Comparison of ENCODE assay signal across 27 mouse cellular contexts in genomic region chr1:158259516-158260235, GRCm38 (mm10).
"Had no signal": no experiment of that assay in that cellular context is flagged by ENCODE, and none has a peak within 500 bp of the region (broad histone marks: within the 10 kb centered on the region; RNA-seq: fewer than 3 reads in every experiment).

No protein-coding gene starts in this region.

- H3K9me3 ChIP-seq: embryonic facial prominence, embryonic 10.5 days; embryonic facial prominence, embryonic 12.5 days; embryonic facial prominence, embryonic 13.5 days; embryonic facial prominence, embryonic 15.5 days; forebrain, embryonic 10.5 days; forebrain, embryonic 12.5 days; forebrain, embryonic 15.5 days had no signal

- DNase-seq: cerebellum, adult 18-20 months; cerebellum, adult 2 months; cerebellum, adult 8-10 months; cerebellum, adult 9-10 months; cerebellum, adult 9-11 months; cerebellum, postnatal 10 days; cerebellum, postnatal 14 days; cerebellum, postnatal 25 days; cerebellum, postnatal 36 days; embryo, embryonic 11 days; forebrain, postnatal 0 days; gastrocnemius, adult 2 months; gastrocnemius, postnatal 10 days; gastrocnemius, postnatal 14 days; gastrocnemius, postnatal 25 days; gastrocnemius, postnatal 36 days; heart, adult 18-20 months had no signal

- ATAC-seq: forebrain, embryonic 16.5 days; forebrain, postnatal 0 days had no signal

- H3K36me3 ChIP-seq: embryonic facial prominence, embryonic 10.5 days; embryonic facial prominence, embryonic 12.5 days; embryonic facial prominence, embryonic 13.5 days; embryonic facial prominence, embryonic 15.5 days; forebrain, embryonic 10.5 days; forebrain, embryonic 12.5 days had no signal

- H3K27me3 ChIP-seq: embryonic facial prominence, embryonic 12.5 days; embryonic facial prominence, embryonic 13.5 days; embryonic facial prominence, embryonic 15.5 days; forebrain, embryonic 13.5 days; forebrain, embryonic 15.5 days had no signal

- H3K27ac ChIP-seq: embryonic facial prominence, embryonic 10.5 days; embryonic facial prominence, embryonic 12.5 days; embryonic facial prominence, embryonic 13.5 days; embryonic facial prominence, embryonic 15.5 days; forebrain, embryonic 10.5 days; forebrain, embryonic 12.5 days; forebrain, embryonic 13.5 days; forebrain, embryonic 15.5 days; gastrocnemius, adult 2 months had no signal

- H3K9ac ChIP-seq: embryonic facial prominence, embryonic 12.5 days; embryonic facial prominence, embryonic 13.5 days; embryonic facial prominence, embryonic 15.5 days; forebrain, embryonic 12.5 days; forebrain, embryonic 13.5 days; forebrain, embryonic 15.5 days; forebrain, postnatal 0 days had no signal

- H3K4me2 ChIP-seq: embryonic facial prominence, embryonic 12.5 days; embryonic facial prominence, embryonic 13.5 days; embryonic facial prominence, embryonic 15.5 days; forebrain, embryonic 12.5 days; forebrain, embryonic 13.5 days; forebrain, embryonic 15.5 days had no signal

- H3K4me1 ChIP-seq: embryonic facial prominence, embryonic 10.5 days; embryonic facial prominence, embryonic 12.5 days; embryonic facial prominence, embryonic 13.5 days; embryonic facial prominence, embryonic 15.5 days had no signal

- H3K4me3 ChIP-seq: embryonic facial prominence, embryonic 10.5 days; embryonic facial prominence, embryonic 12.5 days; embryonic facial prominence, embryonic 13.5 days; embryonic facial prominence, embryonic 15.5 days; erythroblast, embryonic 14.5 days; forebrain, embryonic 10.5 days; forebrain, embryonic 12.5 days; forebrain, embryonic 13.5 days; forebrain, embryonic 15.5 days; gastrocnemius, adult 2 months had no signal
